Mouse (Mus musculus) kidney, embryonic 14.5 days (tissue): ENCODE measurements at regions not wholly inside any gene's neighbourhood (a gene's known extent, or its start where the extent isn't known, plus 50 kb on each side); places are given as distances from the start of the nearest gene placed in this dataset.

Source experiments
- ATAC-seq: fragments of 200-750 bp; cut with Nextera tagmentation; 2 replicates; pipeline ENCODE4 v1.8.0; 2017; ENCODE audit warnings: moderate number of reproducible peaks, mild to moderate bottlenecking, moderate TSS enrichment, moderate library complexity; ENCODE audit not compliant: low FRiP score, low TSS enrichment
- H3K27ac ChIP-seq: fragments of 300-500 bp; sonication (generic); 2 replicates; pipeline ENCODE4 v1.5.1; 2014; ENCODE audit warnings: low read depth, mild to moderate bottlenecking, low read length, moderate library complexity, mixed read lengths
- H3K27me3 ChIP-seq: fragments of 300-500 bp; sonication (generic); 2 replicates; pipeline ENCODE4 v1.6.1; 2014; ENCODE audit warnings: mild to moderate bottlenecking, low read length; ENCODE audit not compliant: control insufficient read depth, insufficient read depth
- H3K36me3 ChIP-seq: fragments of 300-500 bp; sonication (generic); 2 replicates; pipeline ENCODE4 v1.6.1; 2014; ENCODE audit warnings: low read length, mixed read lengths; ENCODE audit not compliant: control insufficient read depth, insufficient read depth
- H3K4me1 ChIP-seq: fragments of 300-500 bp; sonication (generic); 2 replicates; pipeline ENCODE4 v1.6.1; 2014; ENCODE audit warnings: low read length, mixed read lengths; ENCODE audit not compliant: control insufficient read depth, insufficient read depth
- H3K4me2 ChIP-seq: fragments of 300-500 bp; sonication (generic); replicated peaks from 2 replicates; pipeline ENCODE4 v1.6.1; 2014; ENCODE audit warnings: low read depth, mild to moderate bottlenecking, low read length
- H3K4me3 ChIP-seq: fragments of 300-500 bp; sonication (generic); 2 replicates; pipeline ENCODE4 v1.5.1; 2014; ENCODE audit warnings: mild to moderate bottlenecking, low read length
- H3K9ac ChIP-seq: fragments of 300-500 bp; sonication (generic); 2 replicates; pipeline ENCODE4 v1.6.1; 2014; ENCODE audit warnings: low read depth, mild to moderate bottlenecking, low read length, moderate library complexity
- H3K9me3 ChIP-seq: fragments of 300-500 bp; sonication (generic); 2 replicates; pipeline ENCODE4 v1.6.1; 2016; ENCODE audit warnings: low read length; ENCODE audit not compliant: control insufficient read depth
- WGBS: fragments of 180-500 bp; shearing (Covaris S2); extraction: QIAGEN DNeasy Blood & Tissue Kit; methylation state at CpG from one replicate; pipeline ENCODE4 v1.1.7; 2014; 5-methylcytosine and 5-hydroxymethylcytosine counted together

DNA sequence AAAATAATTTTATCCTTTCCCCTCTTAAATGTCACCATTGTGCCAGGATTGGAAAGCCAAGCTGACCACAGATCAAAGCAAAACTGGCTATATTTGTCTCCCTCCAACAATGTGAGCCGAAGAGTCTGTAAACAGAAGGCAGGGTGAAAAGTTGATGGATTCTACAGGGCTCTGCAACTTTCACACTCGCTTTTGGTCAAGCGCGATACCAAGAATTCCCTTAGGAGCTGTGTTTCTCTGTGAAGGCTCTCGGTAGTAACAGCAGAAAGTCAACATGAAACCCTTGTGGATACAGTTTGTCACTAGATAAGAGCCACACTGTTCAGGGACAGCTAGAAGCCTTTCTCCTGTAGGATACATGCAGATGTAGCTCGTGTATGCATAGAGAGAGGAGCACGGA, 370.8 kb upstream of the Ubash3b start:
- no peak for ATAC-seq
- no peak overlapping the region for H3K4me2 ChIP-seq

DNA sequence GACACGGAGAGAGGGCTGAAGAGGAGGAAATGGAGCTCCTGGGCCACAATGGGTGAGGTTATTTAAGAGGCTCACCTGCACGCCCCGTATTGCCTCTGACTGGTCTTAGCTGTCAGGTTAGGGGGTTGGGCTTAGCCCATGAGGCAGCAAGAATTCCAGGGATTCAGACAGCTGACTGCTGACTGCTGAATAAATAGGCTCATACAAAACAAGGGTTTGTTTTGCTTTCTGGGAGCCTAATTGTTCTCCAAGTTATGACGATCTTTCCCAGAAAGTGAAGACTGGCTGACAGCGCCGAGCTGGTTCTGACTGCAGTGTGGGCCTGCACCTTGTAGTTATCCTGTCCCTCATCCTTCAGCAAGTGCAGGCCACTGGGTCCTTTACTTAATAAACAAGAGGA, 370.1 kb upstream of the Ubash3b start:
- no peak for ATAC-seq
- H3K9me3 ChIP-seq, result no peaks in the 10 kb centered on the region
- WGBS, result 71% methylated on average over 6 of the region's 6 CpGs
- no peak overlapping the region for H3K4me2 ChIP-seq
- H3K36me3 ChIP-seq, result no peaks in the 10 kb centered on the region
- no peaks in the 10 kb centered on the region for H3K27me3 ChIP-seq
- H3K4me3 ChIP-seq, result no peak overlapping the region
- no peak overlapping the region for H3K27ac ChIP-seq
- no peak overlapping the region for H3K9ac ChIP-seq
- no peaks in the 10 kb centered on the region for H3K4me1 ChIP-seq

More for the DNA sequence above, 370.8 kb upstream of the Ubash3b start:
- Histone ChIP-seq H3K9ac (no peak overlapping the region), H3K4me1 (no peaks in the 10 kb centered on the region), H3K36me3 (no peaks in the 10 kb centered on the region), H3K9me3 (no peaks in the 10 kb centered on the region), H3K27ac (no peak overlapping the region), H3K27me3 (no peaks in the 10 kb centered on the region), H3K4me3 (no peak overlapping the region)
- WGBS, result 46% methylated on average over 7 of the region's 7 CpGs

DNA sequence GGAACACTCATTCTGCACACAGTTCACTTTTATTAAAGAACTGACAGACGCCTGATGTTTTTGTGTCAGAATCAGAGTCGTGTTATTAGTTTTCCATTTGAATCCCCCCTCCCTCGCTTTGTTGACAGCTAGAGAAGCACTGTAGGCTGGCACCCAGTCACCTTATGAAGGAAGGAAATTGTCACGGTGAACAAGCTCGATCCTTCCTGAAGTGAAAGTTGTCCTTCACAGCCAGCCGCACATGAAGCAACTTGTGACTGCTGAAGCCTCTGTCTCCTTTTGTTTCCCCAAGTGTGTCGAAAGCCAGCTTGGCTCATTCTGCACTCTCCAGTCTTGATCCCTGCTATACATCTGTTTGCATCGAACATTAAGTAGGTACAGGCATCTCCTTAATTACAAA, 364.6 kb upstream of the Ubash3b start:
- no peak overlapping the region for H3K27ac ChIP-seq
- H3K4me1 ChIP-seq, result peaks cover 4% of the 10 kb centered on the region; the same call in 1 of the 2 replicates
- no peak overlapping the region for H3K4me3 ChIP-seq
- H3K27me3 ChIP-seq, result no peaks in the 10 kb centered on the region
- H3K36me3 ChIP-seq, result no peaks in the 10 kb centered on the region
- 58% methylated on average over 8 of the region's 8 CpGs for whole genome bisulfite sequencing
- H3K9ac ChIP-seq, result no peak overlapping the region
- H3K4me2 ChIP-seq, result no peak overlapping the region
- H3K9me3 ChIP-seq, result no peaks in the 10 kb centered on the region
- ATAC-seq, result no peak

DNA sequence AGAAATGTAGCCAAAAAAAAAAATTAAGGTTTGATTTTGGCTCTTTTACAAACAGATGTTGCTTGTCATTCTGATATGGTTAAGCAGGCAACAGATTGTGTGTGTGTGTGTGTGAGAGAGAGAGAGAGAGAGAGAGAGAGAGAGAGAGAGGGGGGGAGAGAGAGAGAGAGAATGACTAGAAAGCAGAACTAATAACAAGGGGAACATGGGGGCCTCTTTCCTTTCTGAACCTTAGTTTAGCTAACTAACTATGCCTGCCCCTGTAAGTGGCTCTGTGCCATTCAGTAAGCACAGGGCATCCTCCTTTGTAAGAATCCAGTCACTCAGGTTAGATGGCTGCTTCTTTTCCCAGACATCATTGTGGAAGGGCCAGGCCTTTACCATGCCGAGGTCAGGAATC, 364.0 kb upstream of the Ubash3b start:
- H3K9ac ChIP-seq, result no peak overlapping the region
- no peak overlapping the region for H3K4me3 ChIP-seq
- H3K4me1 ChIP-seq, result peaks cover 4% of the 10 kb centered on the region; the same call in 1 of the 2 replicates
- H3K27ac ChIP-seq, result no peak overlapping the region
- no peaks in the 10 kb centered on the region for H3K27me3 ChIP-seq
- H3K36me3 ChIP-seq, result no peaks in the 10 kb centered on the region
- H3K4me2 ChIP-seq, result no peak overlapping the region
- ATAC-seq, result no peak
- WGBS, result 50% methylated on average over 1 of the region's 1 CpGs
- no peaks in the 10 kb centered on the region for H3K9me3 ChIP-seq

DNA sequence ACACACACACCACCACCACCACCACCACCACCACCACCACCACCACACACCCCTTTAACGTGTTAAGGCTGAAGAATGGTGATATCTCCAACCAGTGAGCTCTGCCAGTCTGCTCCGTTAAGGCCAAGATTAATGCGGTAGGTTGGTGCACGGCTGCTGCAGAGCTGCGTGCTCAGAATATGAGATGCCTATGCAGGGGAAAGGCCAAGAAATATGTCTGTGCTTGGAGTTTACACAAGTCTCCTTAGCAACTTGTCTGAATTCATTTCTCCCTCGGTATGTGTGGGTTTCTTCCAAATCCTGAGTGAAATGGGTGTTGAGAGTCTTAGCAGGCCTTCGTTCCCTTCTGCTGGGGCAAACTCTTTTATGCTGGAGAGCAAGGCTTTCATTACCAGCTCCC, 363.1 kb upstream of the Ubash3b start:
- ATAC-seq, result no peak
- Histone ChIP-seq H3K4me2 (no peak overlapping the region), H3K27ac (peak overlapping the region; percentile 30; the same call in 1 of the 2 replicates)

DNA sequence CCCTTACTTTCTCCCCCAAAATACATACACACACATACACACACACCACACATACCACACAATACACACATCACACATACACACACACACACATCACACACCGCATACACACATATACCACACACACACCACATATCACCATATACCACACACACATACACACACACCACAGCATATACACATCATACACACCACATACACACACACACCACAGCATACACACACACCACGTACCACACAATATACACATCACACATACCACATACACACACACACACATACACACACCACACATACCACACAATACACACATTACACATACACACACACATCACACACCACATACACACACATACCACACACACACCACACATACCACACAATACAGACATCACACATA, 362.5 kb upstream of the Ubash3b start:
- ATAC-seq, result no peak
- Histone ChIP-seq H3K4me2 (no peak overlapping the region), H3K9me3 (no peaks in the 10 kb centered on the region), H3K4me1 (peaks cover 4% of the 10 kb centered on the region; the same call in 1 of the 2 replicates), H3K36me3 (no peaks in the 10 kb centered on the region), H3K4me3 (no peak overlapping the region), H3K9ac (no peak overlapping the region), H3K27ac (no peak overlapping the region), H3K27me3 (no peaks in the 10 kb centered on the region)
- WGBS, result 100% methylated on average over 2 of the region's 2 CpGs

More for the DNA sequence above, 363.1 kb upstream of the Ubash3b start:
- 75% methylated on average over 7 of the region's 7 CpGs for WGBS
- no peak overlapping the region for H3K4me3 ChIP-seq
- peaks cover 4% of the 10 kb centered on the region; the same call in 1 of the 2 replicates for H3K4me1 ChIP-seq
- H3K27me3 ChIP-seq, result no peaks in the 10 kb centered on the region
- no peak overlapping the region for H3K9ac ChIP-seq
- no peaks in the 10 kb centered on the region for H3K36me3 ChIP-seq
- no peaks in the 10 kb centered on the region for H3K9me3 ChIP-seq

DNA sequence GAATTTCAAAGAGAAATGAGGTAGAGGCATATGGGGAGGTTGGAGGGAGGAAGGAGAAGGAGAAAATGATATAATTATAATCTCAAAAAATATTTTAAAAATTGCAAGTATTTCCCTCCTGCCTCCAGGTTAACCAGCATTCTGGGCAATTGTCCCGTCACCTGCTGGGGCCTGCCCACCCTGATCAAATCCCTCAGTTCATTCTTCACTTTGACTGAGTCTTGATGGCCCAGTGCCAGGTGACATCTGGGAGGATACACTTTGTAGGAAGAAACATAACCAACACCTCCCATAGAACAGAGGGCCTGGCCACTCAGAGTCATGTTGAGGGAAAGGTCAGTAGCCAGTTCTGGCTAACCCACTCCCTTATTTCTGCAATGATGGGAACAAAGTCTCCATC, 360.8 kb upstream of the Ubash3b start:
- Histone ChIP-seq H3K4me1 (peaks cover 4% of the 10 kb centered on the region; the same call in 1 of the 2 replicates), H3K9ac (no peak overlapping the region), H3K27me3 (no peaks in the 10 kb centered on the region), H3K4me3 (no peak overlapping the region), H3K4me2 (no peak overlapping the region), H3K27ac (no peak overlapping the region), H3K36me3 (no peaks in the 10 kb centered on the region), H3K9me3 (no peaks in the 10 kb centered on the region)
- 80% methylated on average over 1 of the region's 1 CpGs for WGBS
- no peak for ATAC-seq

DNA sequence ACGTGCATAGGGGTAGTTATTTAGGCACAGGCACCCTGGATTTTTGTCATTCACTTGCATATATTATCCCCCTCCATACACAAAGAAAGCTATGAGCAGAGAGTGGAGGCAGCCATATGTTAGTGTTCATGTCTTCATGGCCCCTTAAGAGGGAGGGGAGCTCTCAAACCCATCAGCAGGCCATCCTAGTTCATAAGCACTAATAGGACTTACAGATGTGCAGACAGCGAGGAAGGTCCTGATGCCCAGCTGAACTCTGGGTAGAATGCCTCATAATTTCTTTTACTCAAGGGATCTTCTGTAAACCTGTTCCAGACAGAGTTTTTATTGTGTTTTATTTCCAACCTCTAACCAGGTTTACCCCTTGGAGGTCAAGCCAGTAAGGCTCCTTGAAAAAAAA, 356.3 kb upstream of the Ubash3b start:
- H3K4me2 ChIP-seq, result no peak overlapping the region
- H3K9me3 ChIP-seq, result no peaks in the 10 kb centered on the region
- no peak for ATAC-seq
- no peak overlapping the region for H3K9ac ChIP-seq
- no peak overlapping the region for H3K4me3 ChIP-seq
- no peak overlapping the region for H3K27ac ChIP-seq
- no peaks in the 10 kb centered on the region for H3K4me1 ChIP-seq
- WGBS, result 71% methylated on average over 2 of the region's 2 CpGs
- H3K36me3 ChIP-seq, result no peaks in the 10 kb centered on the region
- no peaks in the 10 kb centered on the region for H3K27me3 ChIP-seq

DNA sequence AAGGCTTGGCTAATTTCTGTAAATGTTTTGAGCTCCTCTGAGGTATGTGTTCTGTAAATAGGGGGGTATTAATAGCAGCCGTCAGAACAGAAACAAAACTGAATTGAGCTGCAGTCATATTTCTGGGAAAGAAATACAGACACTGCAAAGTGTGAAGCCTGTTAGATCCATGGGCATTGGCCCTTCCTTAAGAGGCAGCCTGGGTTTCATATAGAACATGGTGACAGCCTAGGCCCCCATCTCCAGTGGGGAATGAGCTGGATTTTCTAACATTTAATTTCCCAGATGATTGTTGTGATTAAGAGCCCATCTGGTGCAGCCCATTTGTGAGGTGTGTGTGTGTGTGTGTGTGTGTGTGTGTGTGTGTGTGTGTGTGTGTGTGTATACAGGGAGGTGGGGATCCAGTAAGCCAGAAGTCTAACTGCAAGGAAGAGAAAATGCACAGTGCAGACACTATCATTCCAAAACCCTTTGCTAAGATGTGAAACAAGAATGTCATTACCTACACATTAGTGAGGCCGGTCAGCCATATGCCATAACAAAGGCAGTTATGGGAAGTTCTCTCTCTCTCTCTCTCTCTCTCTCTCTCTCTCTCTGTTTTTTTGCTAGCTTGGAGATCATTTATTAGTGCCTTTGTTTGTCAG, 355.7 kb upstream of the Ubash3b start:
- H3K27me3 ChIP-seq, result no peaks in the 10 kb centered on the region
- 81% methylated on average over 2 of the region's 2 CpGs for WGBS
- no peak overlapping the region for H3K9ac ChIP-seq
- no peak overlapping the region for H3K4me3 ChIP-seq
- H3K27ac ChIP-seq, result no peak overlapping the region
- H3K4me2 ChIP-seq, result no peak overlapping the region
- ATAC-seq, result no peak
- no peaks in the 10 kb centered on the region for H3K4me1 ChIP-seq
- H3K36me3 ChIP-seq, result no peaks in the 10 kb centered on the region
- no peaks in the 10 kb centered on the region for H3K9me3 ChIP-seq
